Mouse (Mus musculus) limb, embryonic 12.5 days (tissue): Measurements from ENCODE around the gene Hmga2. TPM values are rescaled to one million over a fixed set of nuclear protein-coding genes. Genes with fewer than 3 reads are reported as not detected.

Experiments used
- ATAC-seq: fragments of 200-750 bp; cut with Nextera tagmentation; 2 replicates; pipeline ENCODE4 v1.8.0; 2017; ENCODE audit warnings: low read depth, moderate TSS enrichment; ENCODE audit not compliant: insufficient number of reproducible peaks, insufficient read depth, low FRiP score, low TSS enrichment
- H3K27ac ChIP-seq: fragments of 300-500 bp; sonication (generic); 2 replicates; pipeline ENCODE4 v1.5.1; 2016; ENCODE audit warnings: mild to moderate bottlenecking, moderate library complexity
- H3K27me3 ChIP-seq: fragments of 300-500 bp; sonication (generic); 2 replicates; pipeline ENCODE4 v1.6.1; 2016; ENCODE audit warnings: mild to moderate bottlenecking, moderate library complexity
- H3K36me3 ChIP-seq: fragments of 300-500 bp; sonication (generic); 2 replicates; pipeline ENCODE4 v1.6.1; 2016; ENCODE audit warnings: mild to moderate bottlenecking, moderate library complexity
- H3K4me1 ChIP-seq: fragments of 300-500 bp; sonication (generic); replicated peaks from 2 replicates; pipeline ENCODE4 v1.6.1; 2016
- H3K4me2 ChIP-seq: fragments of 300-500 bp; sonication (generic); 2 replicates; pipeline ENCODE4 v1.6.1; 2016; ENCODE audit warnings: mild to moderate bottlenecking, moderate library complexity
- H3K4me3 ChIP-seq: fragments of 300-500 bp; sonication (generic); replicated peaks from 2 replicates; pipeline ENCODE4 v1.5.1; 2016; ENCODE audit warnings: mild to moderate bottlenecking
- H3K9ac ChIP-seq: fragments of 300-500 bp; sonication (generic); replicated peaks from 2 replicates; pipeline ENCODE4 v1.6.1; 2016; ENCODE audit warnings: mild to moderate bottlenecking, moderate library complexity
- H3K9me3 ChIP-seq: fragments of 300-500 bp; sonication (generic); 2 replicates; pipeline ENCODE4 v1.6.1; 2016; ENCODE audit warnings: mild to moderate bottlenecking, moderate library complexity
- WGBS: fragments of 180-500 bp; shearing (Covaris S2); methylation state at CpG from one replicate; pipeline ENCODE4 v1.1.7; 2016; 5-methylcytosine and 5-hydroxymethylcytosine counted together
- polyA plus RNA-seq: library from polyadenylated mRNA; unstranded; fragments of >200 nt; fragmentation: Nextera tagmentation; extraction: Ambion mirVana; gene quantifications from 2 replicates; pipeline ENCODE4 v1.2.1, GENCODE M21; 2016

Gene Hmga2
- polyA plus RNA-seq, 1 experiment from 2014 or later = 132 TPM

- no peak overlapping the region for H3K9ac ChIP-seq
- WGBS = 77% methylated on average over 9 of the region's 9 CpGs
- H3K27ac ChIP-seq = no peak overlapping the region; the same call in 1 of the 2 replicates
- no peaks in the 10 kb centered on the region for H3K27me3 ChIP-seq
- no peak overlapping the region for H3K4me3 ChIP-seq
- H3K9me3 ChIP-seq = no peaks in the 10 kb centered on the region
- H3K4me2 ChIP-seq = no peak overlapping the region
- peaks cover 54% of the 10 kb centered on the region for H3K36me3 ChIP-seq
- no peak for ATAC-seq
- H3K4me1 ChIP-seq = peaks cover 91% of the 10 kb centered on the region
These were observed 52.3 kb downstream of the Hmga2 start for GRCm38 (mm10) chr10:120424015-120424414.

GRCm38 (mm10) chr10:120423256-120423655, 53.0 kb downstream of the Hmga2 start:
- H3K36me3 ChIP-seq = peaks cover 47% of the 10 kb centered on the region

GRCm38 (mm10) chr10:120422820-120423219, 53.4 kb downstream of the Hmga2 start:
- Histone ChIP-seq H3K36me3 (peaks cover 42% of the 10 kb centered on the region), H3K4me1 (peaks cover 90% of the 10 kb centered on the region), H3K4me2 (no peak overlapping the region), H3K27ac (peak overlapping the region; percentile 51; the same call in 1 of the 2 replicates), H3K9me3 (no peaks in the 10 kb centered on the region), H3K27me3 (no peaks in the 10 kb centered on the region), H3K4me3 (no peak overlapping the region), H3K9ac (no peak overlapping the region)
- no peak for ATAC-seq
- 56% methylated on average over 4 of the region's 4 CpGs for WGBS

More at GRCm38 (mm10) chr10:120423256-120423655, 53.0 kb downstream of the Hmga2 start:
- Histone ChIP-seq H3K27ac (peak overlapping the region; percentile 51; the same call in 1 of the 2 replicates), H3K9me3 (no peaks in the 10 kb centered on the region), H3K4me1 (peaks cover 90% of the 10 kb centered on the region), H3K27me3 (no peaks in the 10 kb centered on the region), H3K4me3 (no peak overlapping the region), H3K9ac (no peak overlapping the region), H3K4me2 (no peak overlapping the region)
- WGBS = 59% methylated on average over 7 of the region's 7 CpGs
- no peak for ATAC-seq

GRCm38 (mm10) chr10:120422050-120422449, 54.2 kb downstream of the Hmga2 start:
- Histone ChIP-seq H3K9me3 (no peaks in the 10 kb centered on the region), H3K4me3 (no peak overlapping the region), H3K9ac (no peak overlapping the region), H3K27me3 (no peaks in the 10 kb centered on the region), H3K4me1 (peaks cover 90% of the 10 kb centered on the region), H3K27ac (peak overlapping the region; percentile 51), H3K4me2 (no peak overlapping the region), H3K36me3 (peaks cover 35% of the 10 kb centered on the region)
- 24% methylated on average over 10 of the region's 10 CpGs for WGBS
- no peak for ATAC-seq

GRCm38 (mm10) chr10:120420971-120421629, 55.2 kb downstream of the Hmga2 start:
- Histone ChIP-seq H3K4me1 (peaks cover 90% of the 10 kb centered on the region), H3K27ac (peak overlapping the region; percentile 70), H3K36me3 (peaks cover 38% of the 10 kb centered on the region), H3K9ac (no peak overlapping the region), H3K9me3 (no peaks in the 10 kb centered on the region), H3K4me3 (no peak overlapping the region), H3K27me3 (no peaks in the 10 kb centered on the region), H3K4me2 (peak overlapping the region; percentile 21; the same call in 1 of the 2 replicates)
- peak; percentile 22; the same call in 1 of the 2 replicates for ATAC-seq
- WGBS = 11% methylated on average over 15 of the region's 15 CpGs

- ATAC-seq = peak; percentile 43; the same call in 1 of the 2 replicates
- H3K27me3 ChIP-seq = no peaks in the 10 kb centered on the region
- peaks cover 89% of the 10 kb centered on the region for H3K4me1 ChIP-seq
- no peak overlapping the region for H3K9ac ChIP-seq
- H3K4me2 ChIP-seq = peak overlapping the region; percentile 43
- peak overlapping the region; percentile 70 for H3K27ac ChIP-seq
- peaks cover 42% of the 10 kb centered on the region for H3K36me3 ChIP-seq
- H3K4me3 ChIP-seq = no peak overlapping the region
- WGBS = 10% methylated on average over 16 of the region's 16 CpGs
- no peaks in the 10 kb centered on the region for H3K9me3 ChIP-seq
These were observed 57.3 kb downstream of the Hmga2 start for GRCm38 (mm10) chr10:120418738-120419523.

- Histone ChIP-seq H3K9ac (0 out of 2 replicates have a peak overlapping the region, but pooled peaks have one; percentile 3), H3K27me3 (no peaks in the 10 kb centered on the region), H3K4me1 (peaks cover 89% of the 10 kb centered on the region), H3K4me3 (no peak overlapping the region), H3K9me3 (no peaks in the 10 kb centered on the region), H3K36me3 (peaks cover 45% of the 10 kb centered on the region), H3K27ac (peak overlapping the region; percentile 91), H3K4me2 (peak overlapping the region; percentile 43)
- 10% methylated on average over 7 of the region's 7 CpGs for WGBS
- 0 out of 2 replicates have a peak, but pooled peaks have one; percentile 46 for ATAC-seq
These were observed 58.1 kb downstream of the Hmga2 start for GRCm38 (mm10) chr10:120418211-120418610.

GRCm38 (mm10) chr10:120417488-120418118, 58.7 kb downstream of the Hmga2 start:
- Histone ChIP-seq H3K36me3 (peaks cover 43% of the 10 kb centered on the region), H3K27ac (peak overlapping the region; percentile 91), H3K9me3 (no peaks in the 10 kb centered on the region), H3K9ac (0 out of 2 replicates have a peak overlapping the region, but pooled peaks have one; percentile 3), H3K27me3 (no peaks in the 10 kb centered on the region), H3K4me1 (peaks cover 86% of the 10 kb centered on the region), H3K4me3 (no peak overlapping the region), H3K4me2 (peak overlapping the region; percentile 43)
- 3% methylated on average over 7 of the region's 7 CpGs for WGBS
- peak; percentile 75 for ATAC-seq

- Histone ChIP-seq H3K9ac (no peak overlapping the region), H3K9me3 (no peaks in the 10 kb centered on the region), H3K27me3 (no peaks in the 10 kb centered on the region), H3K36me3 (peaks cover 44% of the 10 kb centered on the region), H3K27ac (peak overlapping the region; percentile 91), H3K4me1 (peaks cover 83% of the 10 kb centered on the region), H3K4me2 (peak overlapping the region; percentile 43), H3K4me3 (no peak overlapping the region)
- ATAC-seq = no peak
- WGBS = 20% methylated on average over 5 of the region's 5 CpGs
These were observed 59.2 kb downstream of the Hmga2 start for GRCm38 (mm10) chr10:120417116-120417487.

GRCm38 (mm10) chr10:120416628-120417027, 59.6 kb downstream of the Hmga2 start:
- 77% methylated on average over 12 of the region's 12 CpGs for WGBS
- Histone ChIP-seq H3K4me3 (no peak overlapping the region), H3K27ac (peak overlapping the region; percentile 91; the same call in 1 of the 2 replicates)

GRCm38 (mm10) chr10:120412215-120412614, 64.1 kb downstream of the Hmga2 start:
- Histone ChIP-seq H3K4me1 (peaks cover 59% of the 10 kb centered on the region), H3K27me3 (no peaks in the 10 kb centered on the region), H3K27ac (no peak overlapping the region), H3K9ac (no peak overlapping the region), H3K4me2 (no peak overlapping the region), H3K9me3 (no peaks in the 10 kb centered on the region), H3K4me3 (no peak overlapping the region), H3K36me3 (peaks cover 46% of the 10 kb centered on the region)
- 73% methylated on average over 5 of the region's 5 CpGs for whole genome bisulfite sequencing
- ATAC-seq = no peak

More at GRCm38 (mm10) chr10:120416628-120417027, 59.6 kb downstream of the Hmga2 start:
- ATAC-seq = no peak
- Histone ChIP-seq H3K36me3 (peaks cover 46% of the 10 kb centered on the region), H3K4me2 (no peak overlapping the region), H3K4me1 (peaks cover 81% of the 10 kb centered on the region), H3K9ac (no peak overlapping the region), H3K9me3 (no peaks in the 10 kb centered on the region), H3K27me3 (no peaks in the 10 kb centered on the region)
